7 mouse cellular contexts compared by ENCODE assay signal in the genomic region with DNA sequence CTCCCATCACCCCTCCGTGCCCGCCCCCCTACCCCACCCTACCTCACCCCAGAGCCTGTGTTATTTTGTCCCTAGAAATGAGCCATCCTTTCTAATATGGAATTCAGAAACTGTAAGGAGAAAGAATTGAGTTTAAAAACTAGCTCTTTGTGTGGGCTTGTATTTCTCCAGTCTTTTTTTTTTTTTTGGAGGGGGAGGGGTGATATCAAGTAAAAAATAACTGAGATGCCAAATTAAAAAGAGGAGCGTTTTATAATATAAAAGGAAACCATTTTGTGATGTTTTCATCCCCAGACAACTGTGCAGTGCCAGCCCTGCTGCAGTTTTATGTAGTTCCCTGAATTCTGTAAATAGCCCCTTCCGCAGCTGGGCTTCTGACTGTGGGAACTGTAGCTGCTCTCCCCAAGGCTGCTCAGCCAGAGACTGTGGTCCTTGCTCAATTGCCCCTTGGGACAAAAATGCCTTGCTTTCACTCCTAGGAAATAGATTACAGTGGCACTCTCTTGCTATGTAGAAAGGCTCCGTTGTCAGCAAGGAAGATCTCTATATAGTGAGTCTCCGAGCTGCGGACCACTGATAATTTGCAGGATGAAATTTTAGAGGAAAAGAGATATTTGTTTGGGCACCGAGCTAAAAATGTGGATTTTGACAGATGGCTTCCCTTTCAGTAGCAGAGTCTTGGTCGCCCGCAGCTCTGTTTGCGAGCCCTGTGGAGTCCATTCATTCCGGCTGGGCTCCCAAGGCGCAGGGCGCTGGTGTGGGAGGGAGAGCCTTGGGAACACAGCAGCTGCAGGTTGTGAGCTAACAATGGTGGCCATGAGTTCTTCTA. TPM values are rescaled to one million over a fixed set of nuclear protein-coding genes. Genes with fewer than 3 reads are reported as not detected.
DNase-seq lines count a peak whose midpoint lies in the region; ATAC-seq and TF ChIP-seq lines count a peak whose summit lies in the region.

No protein-coding gene starts in this region.

- 22% methylated on average over 14 of the region's 14 CpGs for WGBS in lung, embryonic 14.5 days
- WGBS in hindbrain, embryonic 11.5 days: 12% methylated on average over 14 of the region's 14 CpGs
- 8% methylated on average over 14 of the region's 14 CpGs for WGBS in midbrain, embryonic 11.5 days
- WGBS in thymus, adult 2 months: 88% methylated on average over 14 of the region's 14 CpGs
- 57% methylated on average over 14 of the region's 14 CpGs for WGBS in lung, adult 2 months

- no peaks in the 10 kb centered on the region; the same call in 1 of the 2 replicates for H3K4me1 ChIP-seq in lung, embryonic 14.5 days (ENCODE audit: insufficient read depth)
- no peaks in the 10 kb centered on the region; the same call in 1 of the 2 replicates for H3K4me1 ChIP-seq in hindbrain, embryonic 11.5 days (replicated peaks; ENCODE audit: control insufficient read depth, insufficient read depth, low read length)
- peaks cover 23% of the 10 kb centered on the region for H3K4me1 ChIP-seq in midbrain, embryonic 11.5 days (ENCODE audit: control insufficient read depth, insufficient read depth, low read length)
- peaks cover 8% of the 10 kb centered on the region for H3K4me1 ChIP-seq in thymus, adult 2 months (replicated peaks; ENCODE audit: control insufficient read depth, insufficient read depth, low read length)
- peaks cover 5% of the 10 kb centered on the region for H3K4me1 ChIP-seq in lung, adult 2 months (ENCODE audit: control insufficient read depth, insufficient read depth, low read length)

- no peaks in the 10 kb centered on the region for H3K9me3 ChIP-seq in lung, embryonic 14.5 days (ENCODE audit: low read depth, low read length)
- no peaks in the 10 kb centered on the region for H3K9me3 ChIP-seq in hindbrain, embryonic 11.5 days (ENCODE audit: control insufficient read depth, low read length)
- no peaks in the 10 kb centered on the region for H3K9me3 ChIP-seq in midbrain, embryonic 11.5 days (ENCODE audit: control insufficient read depth, low read length)

- TF ChIP-seq CTCF in lung, embryonic 14.5 days (IDR thresholded peaks at IDR 0.05; ENCODE audit: low read depth): no peak
- TF ChIP-seq CTCF in thymus, adult 2 months (IDR thresholded peaks at IDR 0.05; ENCODE audit: borderline replicate concordance, control insufficient read depth, extremely low read depth, insufficient read depth, low read length, poor library complexity): no peak
- no peak for TF ChIP-seq CTCF in lung, adult 2 months (IDR thresholded peaks at IDR 0.05; ENCODE audit: insufficient read depth, low read length)

- H3K27me3 ChIP-seq in lung, embryonic 14.5 days (ENCODE audit: insufficient read depth, low read length): no peaks in the 10 kb centered on the region
- no peaks in the 10 kb centered on the region for H3K27me3 ChIP-seq in hindbrain, embryonic 11.5 days (ENCODE audit: control insufficient read depth, insufficient read depth, low read length)
- H3K27me3 ChIP-seq in midbrain, embryonic 11.5 days (ENCODE audit: control insufficient read depth, insufficient read depth, low read length): no peaks in the 10 kb centered on the region
- H3K27me3 ChIP-seq in thymus, adult 2 months (ENCODE audit: control insufficient read depth, insufficient read depth, low read length): no peaks in the 10 kb centered on the region

- H3K9ac ChIP-seq in lung, embryonic 14.5 days: peak overlapping the region; percentile 45; the same call in 1 of the 2 replicates
- H3K9ac ChIP-seq in hindbrain, embryonic 11.5 days (ENCODE audit: low read depth, low read length): peak overlapping the region; percentile 81
- peak overlapping the region; percentile 59 for H3K9ac ChIP-seq in midbrain, embryonic 11.5 days (ENCODE audit: low read length)

- H3K36me3 ChIP-seq in lung, embryonic 14.5 days (ENCODE audit: insufficient read depth): 0 out of 2 replicates have a peak, but pooled peaks cover 2% of the 10 kb centered on the region
- no peaks in the 10 kb centered on the region for H3K36me3 ChIP-seq in hindbrain, embryonic 11.5 days (ENCODE audit: control insufficient read depth, insufficient read depth, low read length)
- H3K36me3 ChIP-seq in midbrain, embryonic 11.5 days (ENCODE audit: control insufficient read depth, insufficient read depth, low read length): no peaks in the 10 kb centered on the region
- no peaks in the 10 kb centered on the region for H3K36me3 ChIP-seq in thymus, adult 2 months (ENCODE audit: control insufficient read depth, insufficient read depth, low read length)

- peak overlapping the region; percentile 75 for H3K4me2 ChIP-seq in lung, embryonic 14.5 days
- peak overlapping the region; percentile 73 for H3K4me2 ChIP-seq in hindbrain, embryonic 11.5 days (replicated peaks; ENCODE audit: low read depth, low read length)
- H3K4me2 ChIP-seq in midbrain, embryonic 11.5 days: peak overlapping the region; percentile 52

- H3K27ac ChIP-seq in lung, embryonic 14.5 days (ENCODE audit: low read depth): peak overlapping the region; percentile 70
- H3K27ac ChIP-seq in hindbrain, embryonic 11.5 days (ENCODE audit: low read depth, low read length): peak overlapping the region; percentile 98
- peak overlapping the region; percentile 98 for H3K27ac ChIP-seq in midbrain, embryonic 11.5 days (ENCODE audit: low read depth, low read length)
- no peak overlapping the region for H3K27ac ChIP-seq in thymus, adult 2 months (ENCODE audit: control insufficient read depth, insufficient read depth, low read length)

- no peak for TF ChIP-seq POLR2A in thymus, adult 2 months (IDR thresholded peaks at IDR 0.05; ENCODE audit: control insufficient read depth, extremely low read depth, insufficient read depth, low read length, poor library complexity)
- TF ChIP-seq POLR2A in lung, adult 2 months (IDR thresholded peaks at IDR 0.05; ENCODE audit: borderline replicate concordance, extremely low read depth, low read depth, low read length): no peak

- DNase-seq in lung, embryonic 14.5 days: peak; percentile 59
- DNase-seq in lung, postnatal 4 days: no peak
- peak; percentile 77 for DNase-seq in embryo, embryonic 11 days
- peak; percentile 77 for DNase-seq in hindbrain, embryonic 11.5 days (ENCODE audit: low spot score)
- DNase-seq in midbrain, embryonic 11.5 days (ENCODE audit: low spot score, missing footprints): peak; percentile 96
- no peak for DNase-seq in thymus, adult 2 months
- no peak for DNase-seq in lung, adult 2 months

- ATAC-seq in lung, embryonic 14.5 days (ENCODE audit: insufficient read depth): no peak
- peak; percentile 46 for ATAC-seq in hindbrain, embryonic 11.5 days (ENCODE audit: low FRiP score)
- no peak for ATAC-seq in midbrain, embryonic 11.5 days (ENCODE audit: low FRiP score)

- peak overlapping the region; percentile 6; the same call in 1 of the 2 replicates for H3K4me3 ChIP-seq in lung, embryonic 14.5 days (ENCODE audit: low read depth, low read length)
- H3K4me3 ChIP-seq in hindbrain, embryonic 11.5 days (ENCODE audit: low read depth, low read length): peak overlapping the region; percentile 72
- peak overlapping the region; percentile 14 for H3K4me3 ChIP-seq in midbrain, embryonic 11.5 days (ENCODE audit: low read depth, low read length)
- H3K4me3 ChIP-seq in thymus, adult 2 months (ENCODE audit: control insufficient read depth, insufficient read depth, low read length): no peak overlapping the region
- no peak overlapping the region for H3K4me3 ChIP-seq in lung, adult 2 months (replicated peaks; ENCODE audit: extremely low read depth, low read depth, low read length)

RNA-seq across cellular contexts. Expression of gene Tuba1a, which starts 1.1 kb away (rescaled TPM):
- polyA plus RNA-seq in lung, embryonic 14.5 days (2014; fragmentation: Nextera tagmentation; extraction: Ambion mirVana): 1,129 and 1,167 TPM in 2 replicates
- 8,897 and 9,833 TPM in 2 replicates for polyA plus RNA-seq in hindbrain, embryonic 11.5 days (2014; fragmentation: Nextera tagmentation; extraction: Ambion mirVana)
- 7,669 and 8,043 TPM in 2 replicates for polyA plus RNA-seq in midbrain, embryonic 11.5 days (2014; fragmentation: Nextera tagmentation; extraction: Ambion mirVana)
- polyA plus RNA-seq in thymus, adult 2 months (2012; rRNA removed): 373 and 432 TPM in 2 replicates
- polyA plus RNA-seq in lung, adult 2 months (2012; rRNA removed): 617 and 959 TPM in 2 replicates

RNA-seq across cellular contexts. Expression of gene Gm49450, which starts 1.3 kb away (rescaled TPM):
- not detected in 2 replicates for polyA plus RNA-seq in lung, embryonic 14.5 days (2014; fragmentation: Nextera tagmentation; extraction: Ambion mirVana)
- not detected in 2 replicates for polyA plus RNA-seq in hindbrain, embryonic 11.5 days (2014; fragmentation: Nextera tagmentation; extraction: Ambion mirVana)
- polyA plus RNA-seq in midbrain, embryonic 11.5 days (2014; fragmentation: Nextera tagmentation; extraction: Ambion mirVana): not detected in 2 replicates
- polyA plus RNA-seq in thymus, adult 2 months (2012; rRNA removed): 82.1 and 153 TPM in 2 replicates
- 0.17 and 298 TPM in 2 replicates for polyA plus RNA-seq in lung, adult 2 months (2012; rRNA removed)

RNA-seq across cellular contexts. Expression of gene Tuba1b, which starts 20.3 kb away (rescaled TPM):
- 2,161 and 2,216 TPM in 2 replicates for polyA plus RNA-seq in lung, embryonic 14.5 days (2014; fragmentation: Nextera tagmentation; extraction: Ambion mirVana)
- polyA plus RNA-seq in hindbrain, embryonic 11.5 days (2014; fragmentation: Nextera tagmentation; extraction: Ambion mirVana): 1,792 and 1,905 TPM in 2 replicates
- polyA plus RNA-seq in midbrain, embryonic 11.5 days (2014; fragmentation: Nextera tagmentation; extraction: Ambion mirVana): 2,214 and 2,255 TPM in 2 replicates
- polyA plus RNA-seq in thymus, adult 2 months (2012; rRNA removed): 3,866 and 5,106 TPM in 2 replicates
- 1,081 and 1,265 TPM in 2 replicates for polyA plus RNA-seq in lung, adult 2 months (2012; rRNA removed)

RNA-seq across cellular contexts. Expression of gene Lmbr1l, which starts 36.6 kb away (rescaled TPM):
- polyA plus RNA-seq in lung, embryonic 14.5 days (2014; fragmentation: Nextera tagmentation; extraction: Ambion mirVana): 4.5 and 5.5 TPM in 2 replicates
- 9.4 and 13.4 TPM in 2 replicates for polyA plus RNA-seq in hindbrain, embryonic 11.5 days (2014; fragmentation: Nextera tagmentation; extraction: Ambion mirVana)
- polyA plus RNA-seq in midbrain, embryonic 11.5 days (2014; fragmentation: Nextera tagmentation; extraction: Ambion mirVana): 7.5 and 9.8 TPM in 2 replicates
- polyA plus RNA-seq in thymus, adult 2 months (2012; rRNA removed): 390 and 404 TPM in 2 replicates
- 56.0 and 72.1 TPM in 2 replicates for polyA plus RNA-seq in lung, adult 2 months (2012; rRNA removed)

RNA-seq across cellular contexts. Expression of gene Dhh, which starts 56.3 kb away (rescaled TPM):
- 1.0 and 1.3 TPM in 2 replicates for polyA plus RNA-seq in lung, embryonic 14.5 days (2014; fragmentation: Nextera tagmentation; extraction: Ambion mirVana)
- polyA plus RNA-seq in hindbrain, embryonic 11.5 days (2014; fragmentation: Nextera tagmentation; extraction: Ambion mirVana): 0.56 and 0.68 TPM in 2 replicates
- polyA plus RNA-seq in midbrain, embryonic 11.5 days (2014; fragmentation: Nextera tagmentation; extraction: Ambion mirVana): 0.27 and 0.40 TPM in 2 replicates
- polyA plus RNA-seq in thymus, adult 2 months (2012; rRNA removed): 1.1 and 2.6 TPM in 2 replicates
- polyA plus RNA-seq in lung, adult 2 months (2012; rRNA removed): 2.5 and 2.8 TPM in 2 replicates

Comparison
In these comparisons a context has a peak if more than half of its experiments do, and no peak if none do; other contexts are left out.
1. DNase-seq: peak in lung, embryonic 14.5 days (single experiment), embryo, embryonic 11 days (single experiment), hindbrain, embryonic 11.5 days (single experiment) and midbrain, embryonic 11.5 days (single experiment); none in lung, postnatal 4 days (0 of 2), thymus, adult 2 months (single experiment) and lung, adult 2 months (single experiment).
2. H3K4me3 ChIP-seq: peak in lung, embryonic 14.5 days (single experiment), hindbrain, embryonic 11.5 days (single experiment) and midbrain, embryonic 11.5 days (single experiment); none in thymus, adult 2 months (single experiment) and lung, adult 2 months (single experiment).
3. Peak in every context shown above with its lines, with median percentiles within 50 percentile points of each other: H3K4me2 ChIP-seq and H3K9ac ChIP-seq.